ENCODE assay signal across 17 mouse cellular contexts in the genomic region with DNA sequence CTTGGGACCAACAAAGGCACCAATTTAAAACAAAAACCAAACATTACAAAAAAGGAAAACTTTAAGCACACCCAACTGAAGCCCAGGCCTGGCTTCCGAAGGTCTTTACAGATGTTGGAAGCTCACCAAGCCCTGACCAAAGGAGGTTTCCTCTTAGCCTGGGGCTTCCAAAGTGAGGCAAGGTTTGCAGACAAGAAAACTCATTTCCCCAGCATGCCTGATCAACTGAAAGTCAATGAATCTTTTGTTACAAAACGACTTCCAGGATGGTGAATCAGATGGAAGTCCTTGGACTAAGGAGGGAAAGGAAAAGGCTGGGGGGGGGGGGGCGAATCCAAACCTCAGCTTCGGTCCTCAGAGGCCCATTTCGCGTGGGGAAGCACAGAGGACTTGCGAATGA.
DNase-seq lines count a peak whose midpoint lies in the region; TF ChIP-seq lines count a peak whose summit lies in the region.
"Had no signal": no experiment of that assay in that cellular context is flagged by ENCODE, and none has a peak within 500 bp of the region (broad histone marks: within the 10 kb centered on the region; RNA-seq: fewer than 3 reads in every experiment).

No protein-coding gene starts in this region.

- peak; percentile 10 for DNase-seq in adrenal gland, postnatal 14 days
- DNase-seq in adrenal gland, postnatal 25 days: no peak
- DNase-seq in heart, postnatal 4 days: peak; percentile 12
- no peak for DNase-seq in heart, adult 8-10 months (ENCODE audit: low spot score)
- peak; percentile 33 for DNase-seq in R1 (ENCODE audit: low read depth, low spot score)
- no peak for DNase-seq in forebrain, embryonic 10.5 days (ENCODE audit: extremely low spot score, low spot score)
- no peak for DNase-seq in frontal cortex, postnatal 14 days (ENCODE audit: low spot score in 2 of 2)
- DNase-seq: kidney, adult 11 months; liver, postnatal 0 days; thymus, postnatal 14 days had no signal

- peaks cover 20% of the 10 kb centered on the region for H3K4me1 ChIP-seq in E14TG2a.4 (replicated peaks; ENCODE audit: low read depth, low read length)
- H3K4me1 ChIP-seq in forebrain, embryonic 10.5 days: peaks cover 6% of the 10 kb centered on the region; the same call in 1 of the 2 replicates
- H3K4me1 ChIP-seq: embryonic facial prominence, embryonic 12.5 days; forebrain, embryonic 15.5 days; heart, embryonic 12.5 days; hindbrain, embryonic 12.5 days had no signal

- WGBS in forebrain, embryonic 10.5 days: 55% methylated on average over 7 of the region's 7 CpGs

- no peak overlapping the region for H3K27ac ChIP-seq in forebrain, embryonic 10.5 days
- H3K27ac ChIP-seq: embryonic facial prominence, embryonic 12.5 days; forebrain, embryonic 15.5 days; hindbrain, embryonic 12.5 days; kidney, postnatal 0 days; macrophage had no signal

- peak overlapping the region; percentile 23; the same call in 1 of the 2 replicates for H3K4me3 ChIP-seq in E14TG2a.4 (replicated peaks; ENCODE audit: low read length)
- no peak overlapping the region for H3K4me3 ChIP-seq in forebrain, embryonic 10.5 days
- H3K4me3 ChIP-seq: embryonic facial prominence, embryonic 12.5 days; forebrain, embryonic 15.5 days; heart, embryonic 12.5 days; hindbrain, embryonic 12.5 days had no signal

- no peaks in the 10 kb centered on the region for H3K9me3 ChIP-seq in E14TG2a.4 (ENCODE audit: low read length)
- H3K9me3 ChIP-seq in forebrain, embryonic 10.5 days: no peaks in the 10 kb centered on the region
- H3K9me3 ChIP-seq: embryonic facial prominence, embryonic 12.5 days; forebrain, embryonic 15.5 days; heart, embryonic 12.5 days; hindbrain, embryonic 12.5 days had no signal

- H3K36me3 ChIP-seq in E14TG2a.4 (ENCODE audit: insufficient read depth, low read length): no peaks in the 10 kb centered on the region
- H3K36me3 ChIP-seq in forebrain, embryonic 10.5 days (replicated peaks): no peaks in the 10 kb centered on the region
- H3K36me3 ChIP-seq: embryonic facial prominence, embryonic 12.5 days; forebrain, embryonic 15.5 days; heart, embryonic 12.5 days; hindbrain, embryonic 12.5 days had no signal

- no peak for TF ChIP-seq CTCF in E14TG2a.4 (conservative IDR thresholded peaks at IDR 0.05; ENCODE audit: low read length)

- no peaks in the 10 kb centered on the region for H3K27me3 ChIP-seq in E14TG2a.4 (ENCODE audit: insufficient read depth, low read length)
- no peaks in the 10 kb centered on the region for H3K27me3 ChIP-seq in forebrain, embryonic 10.5 days (ENCODE audit: poor library complexity, severe bottlenecking)
- H3K27me3 ChIP-seq: embryonic facial prominence, embryonic 12.5 days; forebrain, embryonic 15.5 days; heart, embryonic 12.5 days; hindbrain, embryonic 12.5 days had no signal

Comparison
In these comparisons a context has a peak if more than half of its experiments do, and no peak if none do; other contexts are left out.
1. DNase-seq: peak in adrenal gland, postnatal 14 days (single experiment), heart, postnatal 4 days (single experiment) and R1 (single experiment); none in adrenal gland, postnatal 25 days (single experiment), heart, adult 8-10 months (single experiment), forebrain, embryonic 10.5 days (single experiment) and frontal cortex, postnatal 14 days (0 of 2).